Mouse (Mus musculus) heart, postnatal 4 days (tissue): ENCODE results near the gene Dnah6. TPM values are rescaled to one million over a fixed set of nuclear protein-coding genes. Genes with fewer than 3 reads are reported as not detected.

Experiments
- DNase-seq: peaks from one replicate; pipeline ENCODE4 v3.0.0; 2021
- total RNA-seq, 2 experiments: library from RNA; stranded (reverse); gene quantifications; 2 replicates each; pipeline ENCODE4 v1.2.3; 2021

Gene Dnah6
- total RNA-seq, 2 experiments from 2014 or later, result 0.95 to 1.1 TPM

DNA sequence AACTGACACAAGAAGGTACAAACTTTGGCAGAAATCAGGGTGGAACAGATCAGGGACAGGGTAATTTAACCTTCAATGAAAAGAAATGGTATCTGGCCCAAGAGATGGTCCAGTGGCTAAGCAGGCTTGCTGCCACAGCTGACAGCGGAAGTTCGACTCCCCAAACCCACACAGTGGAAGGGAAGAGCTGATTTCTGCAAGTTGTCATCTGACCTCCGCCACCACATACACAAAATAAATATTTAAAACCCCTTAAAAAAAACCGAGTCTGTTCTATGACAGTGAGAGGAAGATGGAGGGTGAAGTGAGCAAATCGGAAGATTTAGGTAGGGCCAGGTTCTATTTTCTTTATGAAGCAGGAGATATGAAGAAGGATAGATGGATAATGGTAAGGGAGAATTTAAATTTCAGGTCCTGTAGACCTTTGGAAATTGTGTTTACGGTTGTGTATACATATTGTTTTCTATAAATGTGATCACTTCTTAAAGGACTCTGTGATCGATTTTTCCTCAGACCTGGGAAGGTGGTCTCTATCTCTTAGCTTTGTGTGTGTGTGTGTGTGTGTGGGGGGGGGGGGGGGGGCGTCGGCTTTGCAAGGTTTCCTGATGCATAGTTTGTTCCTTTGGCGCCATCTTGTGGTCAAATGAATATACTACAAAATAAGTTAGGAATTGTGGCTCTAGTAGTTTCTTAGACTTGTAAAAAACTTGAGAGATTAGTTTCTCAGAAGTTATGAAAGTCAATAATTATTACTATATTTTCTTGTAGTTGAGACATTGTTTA lies 6.1 kb upstream of the Dnah6 start:
- no peak for DNase-seq

DNA sequence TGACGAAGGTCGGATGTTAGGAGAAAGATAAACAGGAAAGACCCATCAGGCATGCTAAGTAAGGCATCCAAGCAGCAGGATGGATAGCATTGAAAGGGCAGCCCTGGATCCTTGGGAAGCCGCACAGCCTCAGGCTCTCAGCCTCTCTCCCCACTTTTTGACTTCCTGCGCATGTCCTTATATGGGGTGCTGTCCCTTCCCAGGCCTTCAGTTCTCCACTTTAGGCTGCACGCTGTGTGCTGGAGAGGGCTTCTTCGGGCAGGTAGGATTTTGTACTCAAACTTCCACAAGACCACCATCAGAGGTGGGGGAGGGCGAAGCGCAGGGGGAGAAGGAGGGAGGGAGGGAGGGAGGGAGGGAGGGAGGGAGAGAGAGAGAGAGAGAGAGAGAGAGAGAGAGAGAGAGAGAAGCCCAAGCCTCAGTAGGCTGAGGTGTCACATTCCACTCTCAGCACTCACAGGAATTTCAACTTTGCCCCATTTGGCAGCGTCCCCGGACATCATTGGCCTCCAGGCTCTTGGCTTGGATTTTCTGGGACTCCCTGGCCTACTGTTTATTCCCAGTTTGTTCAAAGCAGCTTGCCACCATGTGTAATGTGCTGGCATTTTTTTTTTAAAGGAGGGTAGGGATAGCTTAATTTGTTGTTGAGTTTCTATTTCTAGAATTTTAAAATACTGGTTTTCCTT lies 1.5 kb upstream of the Dnah6 start:
- peak; percentile 97 for DNase-seq

DNA sequence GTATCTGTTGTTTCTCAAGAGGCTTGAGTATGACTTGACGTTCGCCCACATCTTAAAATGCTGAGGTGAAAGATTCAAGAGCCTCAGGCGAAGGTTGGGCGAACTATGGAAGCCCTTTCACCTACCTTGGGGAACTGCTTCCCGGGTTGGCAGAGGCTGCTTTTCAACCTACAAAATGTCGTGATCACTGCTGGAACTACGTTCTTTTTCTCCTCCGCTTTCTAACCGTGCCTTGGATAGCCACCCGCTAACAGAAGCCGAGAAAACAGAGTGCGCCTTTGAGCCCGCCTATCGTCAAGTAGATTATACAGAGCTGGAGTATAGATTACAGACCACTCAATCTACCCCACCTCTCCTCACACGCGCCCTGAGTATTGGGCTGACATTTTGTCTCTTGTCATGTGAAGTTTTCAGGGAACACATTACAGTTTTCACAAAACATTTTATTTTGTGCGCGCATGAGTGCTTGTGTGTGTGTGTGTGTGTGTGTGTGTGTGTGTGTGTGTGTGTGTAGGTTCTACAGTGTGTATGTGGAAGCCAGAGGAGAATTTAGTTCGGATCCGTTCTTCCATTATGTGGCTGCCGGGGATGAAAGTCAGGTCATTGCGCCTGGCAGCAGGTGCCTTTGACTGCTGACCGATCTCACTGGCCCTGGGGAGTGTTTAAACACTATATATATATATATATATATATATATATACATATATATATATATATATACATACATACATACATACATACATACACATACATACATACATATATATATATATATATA lies 696 bp upstream of the Dnah6 start:
- DNase-seq, result no peak

DNA sequence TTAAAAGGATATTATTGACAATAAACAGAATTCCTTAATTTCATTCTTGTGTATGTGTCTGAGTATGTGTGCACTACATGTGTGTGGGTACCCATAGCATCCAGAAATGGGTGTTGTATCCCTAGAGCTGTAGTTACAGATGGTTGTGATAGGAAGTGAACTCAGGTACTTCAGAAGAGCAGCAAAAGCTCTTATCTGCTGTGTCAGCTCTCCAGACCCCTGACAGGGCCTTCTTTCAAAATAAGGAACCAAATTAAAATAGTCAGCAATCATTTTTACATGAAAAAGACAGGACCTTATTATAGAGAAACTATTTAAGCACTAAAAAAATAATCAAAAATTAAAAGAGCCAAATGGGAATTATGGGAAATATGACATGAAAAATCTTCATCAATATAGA lies 9.8 kb downstream of the Dnah6 start:
- no peak for DNase-seq

DNA sequence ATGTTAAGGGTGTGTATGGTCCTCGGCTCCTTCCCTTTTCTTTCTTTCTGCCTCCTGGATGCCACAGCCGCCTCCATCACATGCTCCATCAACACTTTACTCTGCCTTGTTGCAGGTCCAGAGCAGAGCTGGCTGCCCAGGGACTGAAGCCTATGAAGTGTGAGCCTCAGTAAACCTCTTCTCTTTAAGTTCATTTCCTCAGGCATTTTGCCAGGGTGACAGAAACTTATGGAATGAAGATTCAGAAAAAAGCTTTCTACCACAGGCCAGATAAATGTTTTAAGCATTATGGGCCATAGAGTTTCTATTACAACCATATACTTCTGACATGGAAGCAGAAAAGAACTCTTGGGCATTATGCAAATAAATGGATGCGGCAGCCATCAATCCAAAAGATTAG lies 10.4 kb downstream of the Dnah6 start:
- DNase-seq, result no peak

DNA sequence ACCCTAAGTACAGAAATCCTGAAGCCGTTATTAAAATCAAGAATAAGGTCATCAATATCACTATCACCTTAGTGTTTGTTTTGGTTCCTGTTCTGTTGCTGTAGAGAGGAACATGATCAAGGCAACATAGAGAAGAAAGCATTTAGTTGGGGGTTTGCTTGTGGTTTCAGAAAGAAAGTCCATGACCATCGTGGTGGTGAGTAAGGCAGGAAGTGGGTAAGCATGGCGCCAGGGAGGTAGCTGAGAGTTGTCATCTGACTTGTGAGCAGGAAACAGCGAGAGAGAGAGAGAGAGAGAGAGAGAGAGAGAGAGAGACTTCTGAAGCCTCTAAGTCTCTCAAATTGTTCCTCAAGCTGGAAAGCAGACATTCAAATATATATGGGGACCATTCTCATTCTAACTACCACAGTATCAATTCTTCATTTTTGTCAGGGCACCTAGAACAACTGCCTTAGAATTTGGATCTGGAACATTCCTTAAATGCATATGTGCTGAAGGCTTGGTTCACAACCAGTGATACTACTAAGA lies 10.9 kb downstream of the Dnah6 start:
- DNase-seq, result no peak

DNA sequence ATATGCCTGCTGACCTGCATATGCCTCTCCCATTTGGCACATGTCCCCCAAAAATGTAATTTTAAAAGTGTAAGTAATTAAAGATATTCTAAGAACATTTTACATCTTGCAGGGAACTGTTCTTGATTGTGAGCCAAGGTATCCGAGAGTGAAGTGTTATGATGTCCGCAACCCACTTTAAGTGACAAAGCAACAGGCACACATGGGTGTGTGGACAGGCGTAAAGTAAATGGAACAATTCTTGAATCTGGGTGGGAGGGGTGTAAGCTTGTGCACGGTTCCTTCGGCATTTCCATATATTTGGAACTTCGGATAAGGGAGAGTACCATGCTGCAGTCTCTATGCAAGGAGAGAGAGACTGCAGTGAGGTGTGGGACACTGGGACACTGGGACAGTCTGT lies 11.9 kb downstream of the Dnah6 start:
- no peak for DNase-seq

DNA sequence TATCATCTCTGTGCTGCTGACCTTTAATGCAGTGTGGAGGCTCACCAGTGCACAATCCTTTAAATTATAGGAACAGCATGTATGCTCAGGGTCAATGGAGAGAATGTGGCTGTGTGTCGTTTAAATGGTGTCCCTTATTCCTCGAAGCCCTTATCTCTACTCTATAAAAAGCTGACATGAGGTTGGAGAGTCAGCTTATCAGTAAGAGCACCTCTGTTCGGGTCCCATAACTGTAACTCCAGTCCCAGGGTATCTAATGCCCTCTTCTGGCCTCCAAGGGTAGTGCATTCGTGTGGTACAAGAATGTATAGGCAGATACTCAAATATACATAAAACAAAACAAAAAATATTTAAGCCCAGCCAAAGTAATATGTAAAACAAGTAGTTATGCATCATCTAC lies 16.5 kb downstream of the Dnah6 start:
- peak; percentile 25 for DNase-seq

DNA sequence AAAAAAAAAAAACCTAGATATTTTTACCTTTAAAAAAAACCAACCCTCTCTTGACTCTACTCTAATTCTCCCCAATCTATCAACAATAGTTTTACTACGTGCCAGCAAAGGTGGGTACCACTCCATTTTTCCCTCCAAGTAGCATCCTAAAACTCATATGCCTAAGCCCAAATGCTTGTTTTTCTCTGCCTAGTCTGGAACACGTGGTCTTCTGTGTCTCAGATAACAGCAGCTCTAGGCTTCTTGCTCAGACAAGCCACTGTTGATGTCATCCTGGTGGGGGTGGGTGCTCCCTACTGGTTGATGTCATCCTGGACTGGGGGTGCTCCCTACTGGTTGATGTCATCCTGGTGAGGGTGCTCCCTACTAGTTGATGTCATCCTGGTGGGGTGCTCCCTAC lies 17.7 kb downstream of the Dnah6 start:
- DNase-seq, result no peak

DNA sequence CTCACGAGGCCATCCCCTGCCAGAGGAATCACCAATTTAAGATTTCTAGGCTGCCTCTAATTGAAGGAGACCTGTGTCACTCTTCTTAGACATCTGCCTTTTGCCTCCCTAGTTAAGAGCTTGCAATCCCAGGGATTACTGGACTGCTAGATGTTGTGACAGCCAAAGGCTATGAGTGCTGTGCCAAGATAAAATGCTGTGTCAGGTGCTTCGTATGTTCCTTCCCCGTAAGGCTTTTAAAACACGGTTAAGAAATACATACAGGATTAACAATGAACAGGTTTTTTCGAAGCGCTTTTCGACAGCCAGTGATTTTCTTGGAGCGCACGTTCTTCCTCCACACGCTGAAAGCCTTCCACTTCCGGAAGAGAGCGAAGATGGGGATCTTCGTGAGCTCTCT lies 26.2 kb downstream of the Dnah6 start:
- no peak for DNase-seq

DNA sequence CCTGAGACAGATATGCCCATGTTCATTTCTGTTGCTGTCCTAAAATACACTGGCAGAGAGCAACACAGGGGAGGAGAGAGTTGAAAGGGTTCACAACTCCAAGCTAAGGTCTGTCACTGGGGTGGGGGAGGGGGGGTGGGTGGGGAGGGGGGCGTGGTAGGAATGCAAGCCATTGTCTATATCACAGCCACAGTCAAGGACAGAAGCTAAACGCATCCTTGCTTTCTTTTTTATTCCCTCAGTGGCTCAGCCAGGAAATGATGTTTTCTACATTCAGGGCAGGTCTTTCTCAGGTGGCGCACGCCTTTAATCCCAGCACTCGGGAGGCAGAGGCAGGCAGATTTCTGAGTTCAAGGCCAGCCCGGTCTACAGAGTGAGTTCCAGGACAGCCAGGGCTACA lies 30.7 kb downstream of the Dnah6 start:
- no peak for DNase-seq

DNA sequence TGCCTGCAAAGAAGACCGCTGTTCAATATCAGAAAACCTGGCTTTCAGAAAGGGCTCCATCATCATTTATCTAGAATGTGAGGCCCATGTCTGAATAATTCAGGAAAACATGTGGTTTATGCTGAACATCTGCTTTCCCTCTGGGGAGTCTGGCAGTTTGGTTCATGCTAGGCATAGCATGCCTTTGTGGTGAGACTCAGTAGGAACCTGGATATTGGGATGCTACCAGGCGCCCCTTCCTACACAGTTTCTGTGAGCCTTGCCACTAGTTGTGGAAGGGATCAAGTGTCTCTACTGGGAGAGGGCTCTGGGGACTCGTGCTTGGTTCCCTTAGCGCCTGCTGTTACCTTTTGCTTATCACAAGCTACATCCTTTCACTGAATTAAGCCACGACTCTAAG lies 37.2 kb downstream of the Dnah6 start:
- DNase-seq, result no peak

DNA sequence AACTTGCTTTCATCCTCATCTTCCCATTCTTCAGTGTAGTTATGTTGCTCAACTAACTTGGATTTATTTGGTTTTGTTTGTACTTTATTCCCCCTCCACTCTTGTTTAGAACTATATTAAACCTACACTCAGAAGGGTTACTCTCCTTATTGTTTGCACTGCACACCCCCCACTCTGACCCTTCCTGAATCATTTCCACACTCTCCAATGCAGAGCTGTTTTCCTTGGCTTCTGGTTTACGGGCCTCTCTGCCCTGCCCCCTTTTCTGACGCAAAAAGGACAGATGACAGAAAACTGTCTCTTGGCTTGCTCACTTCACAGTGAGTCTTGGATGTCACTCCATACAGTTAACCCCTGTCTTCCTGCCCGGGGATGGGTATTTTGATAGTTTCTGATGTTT lies 38.5 kb downstream of the Dnah6 start:
- no peak for DNase-seq

DNA sequence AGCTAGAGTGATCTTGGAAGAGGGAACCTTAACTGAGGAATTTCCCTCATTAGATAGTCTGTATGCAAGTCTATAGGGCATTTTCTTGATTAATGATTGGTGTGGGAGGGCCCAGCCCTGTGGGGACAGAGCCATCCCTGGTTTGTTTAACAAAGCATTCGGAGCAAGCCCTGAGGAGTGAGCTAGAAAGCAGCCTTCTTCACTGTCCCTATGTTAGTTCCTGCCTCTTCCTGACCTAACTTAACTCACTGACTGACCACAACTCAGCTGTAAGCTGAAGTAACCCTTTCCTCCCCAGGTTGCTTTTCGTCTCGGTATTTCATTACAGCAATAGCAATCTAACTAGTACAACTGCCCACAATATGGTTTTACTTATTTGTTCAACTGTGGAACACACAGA lies 39.0 kb downstream of the Dnah6 start:
- no peak for DNase-seq

DNA sequence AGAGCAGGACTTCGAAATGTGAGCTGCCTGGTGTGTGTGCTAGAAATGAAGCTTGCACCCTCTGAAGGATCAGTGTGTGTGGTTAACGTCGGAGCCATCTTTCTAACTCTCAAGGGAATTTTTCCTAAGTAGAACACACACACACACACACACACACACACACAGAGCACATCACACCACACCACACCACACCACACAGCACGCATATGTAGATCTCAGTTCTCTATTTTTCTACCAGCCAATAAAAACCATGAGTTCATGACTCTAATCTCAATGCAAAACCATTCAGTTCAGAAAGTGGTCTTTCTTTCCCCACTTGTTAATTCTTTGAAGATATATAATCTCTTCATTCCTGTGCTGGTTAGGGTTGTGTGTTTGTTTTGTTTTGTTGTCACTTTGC lies 39.4 kb downstream of the Dnah6 start:
- no peak for DNase-seq

DNA sequence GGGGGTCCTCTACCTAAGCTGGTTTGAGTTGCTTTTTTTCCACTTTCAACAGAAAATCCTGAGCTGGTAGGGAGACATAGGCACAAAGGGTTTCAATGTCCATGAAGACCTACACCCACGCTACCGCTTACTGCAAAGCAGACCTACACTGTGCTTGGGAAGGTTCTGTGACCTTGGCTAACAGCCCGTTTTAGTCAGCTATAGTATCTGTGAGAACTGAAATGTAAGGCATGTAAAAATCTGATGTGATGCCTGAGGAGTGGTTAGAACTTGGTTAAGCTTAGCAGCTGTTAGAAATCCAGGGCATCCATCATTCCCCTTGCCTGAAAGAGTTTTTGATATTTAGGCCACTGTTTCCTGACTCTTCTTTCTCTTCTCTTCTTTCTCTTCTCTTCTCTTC lies 46.3 kb downstream of the Dnah6 start:
- no peak for DNase-seq

DNA sequence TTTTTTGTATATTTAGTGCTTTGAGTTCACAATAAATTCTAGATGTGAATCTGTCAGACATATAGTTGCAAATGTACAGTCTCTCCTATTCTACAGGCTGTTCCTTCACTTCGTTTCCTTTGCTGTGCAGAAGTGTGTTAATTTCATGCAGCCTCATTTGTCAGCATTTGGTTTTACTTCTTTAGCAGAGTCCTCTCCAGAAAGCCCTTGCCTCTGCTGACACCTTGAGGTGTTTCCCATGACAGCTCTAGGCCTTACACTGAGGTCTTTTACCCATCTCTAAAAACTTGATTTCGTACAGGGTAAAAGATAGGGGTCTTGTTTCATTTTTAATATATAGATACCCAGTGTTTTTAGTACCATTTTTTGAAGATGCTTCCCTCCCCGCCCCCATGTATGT lies 54.2 kb downstream of the Dnah6 start:
- DNase-seq, result no peak

DNA sequence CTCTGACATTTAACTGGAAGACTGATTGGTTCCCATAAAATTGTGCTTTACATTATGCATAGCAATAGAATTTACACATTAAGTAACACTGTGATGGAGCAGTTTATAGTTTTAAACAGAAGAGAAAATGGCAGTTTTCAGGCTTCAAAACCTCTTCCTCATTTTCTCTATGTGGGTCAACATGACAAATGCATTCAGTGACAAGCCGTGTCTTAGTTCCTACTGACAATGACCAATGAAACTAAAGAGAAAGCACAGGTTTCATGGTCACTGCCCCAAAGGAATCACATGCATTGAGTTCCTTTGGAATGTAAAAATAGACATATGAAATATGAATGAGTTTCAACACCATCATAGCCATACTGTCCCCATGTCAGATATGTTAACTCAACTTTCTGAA lies 58.5 kb downstream of the Dnah6 start:
- DNase-seq, result no peak

DNA sequence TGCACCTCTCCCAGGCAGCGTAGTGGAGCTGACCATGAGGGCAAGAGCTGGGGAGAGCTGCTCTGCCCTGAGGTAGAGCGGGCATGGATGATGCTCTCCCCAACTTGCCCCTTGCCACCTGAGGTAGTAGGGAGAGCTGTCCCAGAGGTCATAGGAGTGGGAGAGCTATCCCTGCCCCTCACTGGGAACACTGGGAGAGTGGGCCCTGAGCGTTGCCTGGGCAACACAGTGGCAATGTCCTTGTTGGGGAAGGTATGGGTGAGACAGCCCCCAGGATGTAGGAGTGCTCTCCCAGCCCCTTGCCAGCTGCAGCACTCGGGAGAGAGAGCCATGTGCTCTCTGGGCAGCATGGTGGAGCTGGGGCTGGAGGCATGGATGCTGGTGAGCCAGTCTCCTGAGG lies 60.1 kb downstream of the Dnah6 start:
- no peak for DNase-seq

DNA sequence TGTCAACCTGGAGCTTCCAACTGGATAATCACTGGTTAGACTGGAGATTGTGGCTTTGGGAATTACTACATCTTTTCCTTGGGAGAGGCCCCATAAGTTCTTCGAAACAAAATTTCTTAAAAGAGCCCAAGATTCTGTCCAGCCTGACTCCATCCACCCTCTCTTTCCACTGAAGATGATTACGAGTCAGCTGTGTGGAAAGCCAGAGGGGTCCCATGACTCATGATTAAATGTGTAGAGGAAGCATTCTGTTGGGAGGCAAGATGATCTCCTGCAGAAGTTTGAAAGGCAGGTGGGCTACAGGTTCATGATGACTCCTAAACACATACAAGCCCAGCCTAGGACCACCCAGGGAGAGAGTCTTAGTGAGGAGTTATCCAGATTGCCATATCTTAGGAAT lies 66.0 kb downstream of the Dnah6 start:
- no peak for DNase-seq

DNA sequence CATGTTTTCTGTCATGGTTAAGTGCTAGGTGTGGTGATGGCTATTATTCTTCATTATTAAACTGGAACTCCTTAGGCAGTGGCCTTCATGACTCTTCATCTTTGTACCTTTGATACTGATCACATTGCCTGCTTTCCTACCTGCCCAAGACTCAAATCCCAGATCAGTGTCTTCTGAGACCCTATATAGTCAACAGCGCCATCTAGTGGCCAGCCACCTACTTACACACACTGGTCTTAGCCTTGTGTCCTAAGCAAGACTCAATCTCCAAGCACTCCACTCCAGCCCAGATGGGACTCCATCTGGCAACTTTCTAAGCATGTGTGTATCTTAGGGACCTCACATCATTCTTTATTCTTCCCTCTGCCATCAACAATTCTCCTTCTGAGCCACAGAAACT lies 67.8 kb downstream of the Dnah6 start:
- peak; percentile 90 for DNase-seq

DNA sequence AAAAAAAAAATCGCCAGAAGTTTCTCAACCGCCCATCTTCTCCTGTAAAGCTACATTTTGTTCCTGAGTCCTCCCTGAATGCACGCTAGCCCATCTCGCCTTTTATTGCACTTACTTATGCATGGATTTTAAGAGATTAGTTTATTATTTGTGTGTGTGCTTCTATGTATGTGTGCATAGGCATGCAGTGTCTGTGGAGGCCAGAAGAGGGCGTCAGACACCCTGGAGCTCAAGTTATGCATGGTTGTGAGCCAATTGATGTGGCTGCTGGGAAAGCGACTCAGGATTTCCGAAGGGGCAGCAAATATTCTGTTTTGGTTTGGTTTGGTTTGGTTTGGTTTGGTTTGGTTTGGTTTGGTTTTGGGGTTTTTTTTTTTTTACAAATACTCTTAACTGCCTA lies 78.0 kb downstream of the Dnah6 start:
- no peak for DNase-seq

DNA sequence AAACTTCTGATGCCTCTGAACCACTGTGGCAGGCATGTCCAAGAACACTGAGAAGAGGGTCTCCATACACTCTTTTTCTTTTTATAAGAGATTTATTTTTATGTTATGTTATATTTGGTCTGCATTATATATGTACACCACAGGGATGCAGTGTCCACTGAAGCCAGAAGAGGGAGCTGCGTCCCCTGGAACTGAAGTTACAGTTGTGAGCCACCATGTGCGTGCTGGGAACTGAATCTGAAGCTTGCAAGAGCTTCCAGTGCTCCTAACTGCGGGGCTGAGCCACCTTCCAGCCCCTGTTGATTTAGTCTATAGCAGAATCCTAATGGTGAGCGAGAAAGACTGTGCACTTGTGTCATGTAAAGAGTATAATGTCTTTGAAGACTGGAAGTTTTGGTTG lies 78.7 kb downstream of the Dnah6 start:
- DNase-seq, result no peak
